Mouse (Mus musculus) brain, embryonic 18.5 days (tissue): ENCODE measurements around the gene Rpp21.
"Not testable (repeated sequence)": the region's sequence is repeated elsewhere in the genome, so short reads cannot be mapped to it uniquely, and the experiment has no call there.

Experiments
- DNase-seq: peaks from one replicate; pipeline ENCODE4 v3.0.0-alpha.2; 2012; ENCODE audit warnings: low read depth, low spot score

The Rpp21 gene

GRCm38 (mm10) chr17:36235300-36235699, 22.6 kb downstream of the Rpp21 start:
- not testable (repeated sequence) for DNase-seq

GRCm38 (mm10) chr17:36233572-36233971, 24.3 kb downstream of the Rpp21 start:
- no peak for DNase-seq

- peak; percentile 62 for DNase-seq
These were observed 26.6 kb downstream of the Rpp21 start for GRCm38 (mm10) chr17:36231318-36231717.

- DNase-seq = no peak
These were observed 28.8 kb downstream of the Rpp21 start for GRCm38 (mm10) chr17:36229046-36229445.

GRCm38 (mm10) chr17:36226921-36227320, 30.9 kb downstream of the Rpp21 start:
- no peak for DNase-seq

GRCm38 (mm10) chr17:36225231-36225824, 32.5 kb downstream of the Rpp21 start:
- DNase-seq = no peak

GRCm38 (mm10) chr17:36224451-36224850, 33.4 kb downstream of the Rpp21 start:
- DNase-seq = no peak

GRCm38 (mm10) chr17:36218594-36219155, 39.2 kb downstream of the Rpp21 start:
- DNase-seq = no peak

- no peak for DNase-seq
These were observed 42.3 kb downstream of the Rpp21 start for GRCm38 (mm10) chr17:36215586-36215985.

- no peak for DNase-seq
These were observed 51.0 kb downstream of the Rpp21 start for GRCm38 (mm10) chr17:36206846-36207245.

GRCm38 (mm10) chr17:36205862-36206261, 52.0 kb downstream of the Rpp21 start:
- no peak for DNase-seq
